Mouse (Mus musculus) induced T-regulatory cell, adult 2 months (primary cell): ENCODE measurements around the gene Ercc4.

Experiments
- DNase-seq: peaks from one replicate; pipeline ENCODE4 v3.0.0-alpha.2; 2012; ENCODE audit warnings: low read depth

Ercc4 gene

DNA sequence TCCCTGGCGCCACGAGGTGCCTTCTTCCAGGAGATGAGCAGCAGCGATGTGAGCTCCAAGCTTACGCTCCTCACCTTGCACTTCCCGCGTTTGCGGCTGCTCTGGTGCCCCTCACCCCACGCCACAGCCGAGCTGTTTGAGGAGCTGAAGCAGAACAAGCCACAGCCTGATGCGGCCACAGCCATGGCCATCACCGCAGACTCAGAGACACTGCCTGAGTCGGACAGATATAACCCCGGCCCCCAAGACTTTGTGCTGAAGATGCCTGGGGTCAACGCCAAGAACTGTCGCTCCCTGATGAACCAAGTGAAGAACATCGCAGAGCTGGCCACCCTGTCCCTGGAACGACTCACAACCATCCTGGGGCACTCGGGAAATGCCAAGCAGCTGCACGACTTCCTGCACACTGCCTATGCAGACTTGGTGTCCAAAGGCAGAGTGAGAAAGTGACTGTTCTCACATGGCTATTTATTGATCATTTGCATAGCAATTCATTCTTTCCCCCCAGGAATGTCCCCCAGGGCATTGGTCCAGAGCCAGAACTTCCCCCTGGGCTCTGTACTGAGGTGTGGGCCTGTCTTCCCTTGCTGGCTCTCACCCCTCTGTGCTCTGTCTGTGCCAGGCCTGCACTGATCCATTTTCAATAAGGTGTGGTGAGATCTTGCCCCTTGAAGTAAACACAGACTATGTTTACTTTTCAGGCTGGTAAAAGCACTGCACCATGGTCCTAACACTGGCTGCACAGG, 38.5 kb downstream of the Ercc4 start:
- DNase-seq: no peak

DNA sequence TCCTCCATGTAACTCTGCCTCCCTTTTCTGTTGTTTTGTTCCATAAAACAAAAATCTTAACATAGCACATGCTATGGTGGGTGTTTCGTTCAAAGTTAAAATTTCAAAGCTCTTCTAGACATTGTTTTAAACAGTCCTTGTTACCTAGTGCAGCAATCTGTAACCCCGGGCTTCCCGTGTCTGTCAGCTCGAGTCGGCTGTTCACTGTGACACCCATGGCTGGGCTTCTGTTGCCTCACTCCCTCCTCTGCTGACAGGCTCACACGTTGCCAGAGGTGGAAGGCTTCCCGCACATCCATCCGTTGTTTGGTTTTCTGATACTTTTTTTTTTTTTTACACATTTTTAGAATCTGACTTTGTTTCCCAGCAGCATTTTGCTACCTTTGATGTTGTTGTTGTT, 40.5 kb downstream of the Ercc4 start:
- no peak for DNase-seq

DNA sequence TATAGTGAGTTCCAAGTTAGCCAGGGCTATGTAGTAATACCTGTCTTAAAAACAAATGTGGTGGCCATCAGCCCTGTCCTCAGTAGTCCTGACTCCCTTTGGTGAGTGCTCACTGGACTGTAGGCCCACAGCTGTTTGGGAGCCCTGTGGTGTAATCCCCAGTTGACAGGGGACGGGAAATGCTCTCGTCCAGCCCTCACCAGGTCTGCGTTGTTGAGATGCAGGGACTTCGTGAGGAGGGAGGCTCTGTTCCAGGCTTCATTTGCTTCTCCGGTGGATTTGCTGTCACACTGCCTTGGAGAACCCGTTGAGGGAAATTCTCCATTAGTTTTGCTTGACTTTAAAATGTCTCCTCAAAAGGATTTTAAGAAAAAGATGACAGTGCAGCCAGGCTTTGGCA, 41.3 kb downstream of the Ercc4 start:
- no peak for DNase-seq

GRCm38 (mm10) chr16:13152475-13152874, 43.0 kb downstream of the Ercc4 start:
- no peak for DNase-seq

DNA sequence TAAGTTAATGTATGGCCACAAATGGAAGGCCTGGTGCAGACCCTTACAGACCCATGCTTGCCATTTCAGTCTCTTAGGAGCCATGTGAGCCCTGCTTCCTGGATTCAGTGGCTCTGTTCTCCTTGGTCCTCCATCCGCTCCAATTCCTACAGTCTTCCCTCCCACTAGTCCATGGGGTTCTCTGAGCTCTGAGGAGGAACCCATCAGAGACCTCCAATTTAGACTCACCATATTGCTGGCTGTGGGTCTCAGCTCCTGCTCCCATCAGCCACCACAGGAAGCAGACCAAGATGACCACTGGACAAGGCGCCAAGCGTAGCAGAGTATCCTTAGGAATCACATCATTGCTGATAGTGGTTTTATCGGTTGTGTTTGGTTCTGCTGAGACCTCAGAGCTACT, 43.7 kb downstream of the Ercc4 start:
- DNase-seq: no peak

- no peak for DNase-seq
These were observed 44.9 kb downstream of the Ercc4 start for GRCm38 (mm10) chr16:13154352-13154751.

DNA sequence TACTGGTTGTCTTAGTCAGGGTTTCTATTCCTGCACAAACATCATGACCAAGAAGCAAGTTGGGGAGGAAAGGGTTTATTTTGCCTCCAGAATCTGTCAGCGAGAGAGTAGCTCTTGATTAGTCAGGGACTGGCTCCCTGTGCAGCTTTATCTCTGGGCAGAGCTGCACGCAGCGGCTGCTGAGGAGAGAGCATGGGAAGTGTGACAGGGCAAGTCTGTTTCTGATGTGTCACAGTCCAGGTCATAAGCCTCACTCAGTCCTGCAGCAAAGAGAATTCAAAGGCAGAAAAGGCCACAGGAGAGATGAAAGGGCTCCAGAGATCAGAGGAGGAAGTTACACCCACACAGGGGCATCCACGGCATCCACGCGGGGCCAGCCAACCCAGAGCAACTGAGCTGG, 47.8 kb downstream of the Ercc4 start:
- peak; percentile 7 for DNase-seq

DNA sequence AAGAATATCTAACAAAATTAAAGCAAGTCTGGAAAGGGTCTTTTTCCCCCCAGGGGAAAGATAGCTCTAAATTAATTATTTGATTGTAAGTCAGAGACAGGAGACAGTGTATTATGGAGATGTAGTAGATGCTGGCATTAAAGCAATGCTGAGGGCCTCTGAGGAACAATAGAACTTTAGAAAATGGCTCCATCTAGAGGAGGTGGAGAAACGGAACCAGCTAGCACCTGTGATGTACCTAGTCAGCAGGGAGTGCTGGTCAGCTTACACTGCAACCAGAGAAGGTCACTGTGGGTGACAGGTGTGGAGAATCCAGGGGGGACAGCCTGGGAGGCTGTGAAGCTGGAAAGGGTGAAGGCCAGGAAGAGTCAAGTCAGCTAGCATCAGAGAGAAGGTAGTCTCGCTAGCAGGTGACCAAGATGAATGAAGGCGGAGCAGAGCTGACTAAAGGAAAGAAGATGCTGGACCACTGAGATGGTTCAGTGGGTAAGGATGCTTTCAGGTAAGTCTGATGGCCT, 48.7 kb downstream of the Ercc4 start:
- peak; percentile 36 for DNase-seq

DNA sequence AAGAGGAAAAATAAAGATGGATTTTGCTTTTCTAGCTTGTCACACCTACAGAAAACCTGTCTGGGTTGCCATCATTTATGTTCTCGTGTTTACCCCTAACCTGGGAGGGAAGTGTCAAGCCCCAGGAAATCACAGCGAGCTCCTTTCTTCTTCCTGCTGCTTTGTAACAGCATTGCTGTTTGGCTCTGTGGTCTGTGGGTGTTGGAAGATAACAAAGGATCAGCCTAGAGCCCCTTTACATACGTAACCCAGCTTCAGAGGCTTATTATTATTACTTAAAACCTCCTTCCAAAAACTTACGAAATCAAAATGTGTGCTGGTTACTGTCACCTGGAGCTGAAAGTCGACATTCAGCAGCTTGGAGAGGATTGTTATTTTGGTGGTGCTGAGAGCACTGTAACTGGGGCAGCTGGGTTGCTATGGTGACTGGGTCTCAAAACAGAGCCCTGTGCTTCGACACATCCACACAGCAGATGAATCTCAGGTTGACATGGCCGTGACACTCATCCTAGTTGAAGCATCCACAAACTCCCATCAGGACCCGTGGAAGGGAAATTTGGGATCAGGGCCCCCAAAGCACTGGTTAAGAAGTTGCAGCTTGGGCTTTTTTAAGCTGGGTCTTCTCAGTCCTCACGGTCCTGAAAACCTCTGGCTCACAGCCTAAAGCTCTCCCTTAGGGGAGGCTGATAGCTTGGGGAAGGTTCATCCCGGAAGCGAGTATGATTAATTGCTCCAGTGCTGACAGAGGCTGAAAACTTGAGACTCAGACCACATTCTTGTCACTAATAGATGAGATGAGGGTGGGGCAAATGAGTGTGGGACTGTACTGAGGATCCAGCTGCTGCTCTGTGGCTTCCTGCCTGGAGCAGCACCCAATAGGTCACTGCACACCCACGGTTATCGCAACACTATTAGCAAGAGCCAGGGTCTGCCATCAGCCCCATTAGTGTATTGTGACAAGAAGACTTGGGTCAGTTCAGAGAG, 49.7 kb downstream of the Ercc4 start:
- peak; percentile 76 for DNase-seq

DNA sequence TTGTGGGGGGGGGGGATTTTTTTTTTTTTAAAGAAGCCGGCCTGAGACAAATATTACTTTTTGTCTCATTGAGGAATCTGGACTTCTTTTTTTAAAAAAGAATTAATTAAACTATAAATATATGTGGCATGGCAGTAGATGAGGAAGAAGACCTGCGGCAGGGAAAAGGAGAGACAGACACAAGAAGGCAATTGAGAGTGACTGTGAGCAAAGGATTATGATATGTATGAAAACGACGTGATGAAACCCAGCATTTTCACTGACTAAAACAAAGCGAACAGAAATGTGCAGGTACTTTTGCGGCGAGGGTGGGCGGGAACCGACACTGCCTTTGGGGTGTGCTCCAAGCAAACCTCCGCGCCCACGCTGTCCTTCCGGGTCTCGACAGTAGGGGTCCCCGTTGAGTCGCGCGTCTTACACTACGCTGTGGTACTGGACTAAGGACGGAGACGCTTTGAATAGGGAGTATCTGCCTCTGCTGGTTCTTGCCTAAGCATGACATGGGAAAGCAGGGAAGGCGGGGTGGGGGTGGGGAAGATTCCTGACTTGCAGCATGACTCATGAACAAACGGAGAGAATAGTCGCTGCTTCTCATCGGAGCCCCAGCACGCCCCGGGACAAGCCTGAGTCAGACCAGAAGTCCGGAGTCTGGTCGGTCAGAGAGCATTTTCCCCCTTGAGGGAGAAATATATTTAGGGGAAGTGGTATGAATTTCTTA, 50.6 kb downstream of the Ercc4 start:
- DNase-seq: peak; percentile 92

- no peak for DNase-seq
These were observed 52.0 kb downstream of the Ercc4 start for GRCm38 (mm10) chr16:13161516-13161915.

- DNase-seq: no peak
These were observed 58.2 kb downstream of the Ercc4 start for GRCm38 (mm10) chr16:13167731-13168130.

DNA sequence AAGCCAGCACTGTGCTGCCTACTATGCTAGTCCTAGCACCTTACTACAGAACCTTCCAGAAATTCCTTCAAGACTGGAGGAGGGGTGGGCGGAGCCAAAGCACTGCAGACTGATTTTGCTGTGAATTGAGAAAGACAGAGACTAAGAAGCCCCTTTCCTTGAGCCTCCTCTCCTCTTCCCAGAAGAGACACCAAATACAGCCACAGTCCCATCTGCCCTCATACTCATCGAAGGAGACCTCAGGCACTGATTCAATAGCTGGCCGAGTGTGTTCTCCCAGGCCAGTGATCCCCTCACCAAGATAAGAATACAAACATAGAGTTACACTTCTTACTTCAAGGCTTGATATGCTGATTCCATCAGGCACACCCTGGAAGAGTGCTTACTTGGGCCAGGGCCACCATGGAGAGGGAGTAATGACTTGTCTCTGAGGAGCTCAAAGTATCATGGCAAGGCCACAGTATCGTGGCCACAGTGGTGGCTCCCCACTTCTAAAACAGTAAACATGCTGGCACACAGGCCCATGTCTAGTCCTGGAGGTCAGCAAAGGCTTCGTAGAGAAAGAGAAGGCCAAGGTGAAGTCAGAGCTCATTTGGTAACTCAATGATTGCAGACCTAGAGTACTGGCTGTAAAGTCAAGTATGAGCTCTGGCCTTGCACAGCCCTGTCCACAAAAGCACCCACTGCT, 63.7 kb downstream of the Ercc4 start:
- no peak for DNase-seq

DNA sequence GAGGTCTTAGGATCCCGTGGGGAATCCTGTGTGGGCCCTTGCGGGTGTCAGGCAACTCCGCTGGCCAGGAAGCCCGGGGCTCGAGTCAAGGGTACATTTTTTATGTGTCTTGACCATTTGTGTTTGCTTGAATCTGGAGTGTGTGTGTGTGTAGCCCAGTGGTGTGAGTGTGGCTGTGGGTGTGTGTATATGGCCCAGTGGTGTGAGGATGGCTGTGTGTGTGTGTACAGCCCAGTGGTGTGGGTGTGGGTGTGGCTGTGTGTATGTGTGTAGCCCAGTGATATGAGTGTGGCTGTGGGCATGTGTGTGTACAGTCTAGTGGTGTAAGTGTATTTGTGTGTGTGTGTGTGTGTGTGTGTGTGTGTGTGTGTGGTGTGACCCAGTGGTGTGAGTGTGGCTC, 73.0 kb downstream of the Ercc4 start:
- no peak for DNase-seq

- DNase-seq: no peak
These were observed 73.8 kb downstream of the Ercc4 start for GRCm38 (mm10) chr16:13183182-13183742.

DNA sequence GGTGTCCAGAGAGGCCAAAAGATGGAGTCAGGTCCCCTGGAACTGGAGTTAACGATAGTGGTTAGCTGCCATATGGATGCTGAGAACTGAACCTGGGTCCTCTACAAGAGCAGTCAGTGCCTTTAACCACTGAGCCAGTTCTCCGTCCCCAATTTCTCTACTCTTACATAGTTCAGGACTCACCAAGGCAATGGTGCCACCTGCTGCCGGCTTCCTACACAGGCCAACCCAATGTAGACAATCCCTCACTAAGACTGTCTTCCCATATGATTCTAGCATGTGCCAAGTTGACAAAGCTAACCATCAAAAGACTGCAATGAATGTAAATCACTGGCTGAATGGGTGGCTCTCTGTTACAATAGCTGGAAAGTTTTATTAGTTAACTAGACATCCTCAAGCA, 74.9 kb downstream of the Ercc4 start:
- no peak for DNase-seq

- DNase-seq: no peak
These were observed 80.1 kb downstream of the Ercc4 start for GRCm38 (mm10) chr16:13189430-13190107.

DNA sequence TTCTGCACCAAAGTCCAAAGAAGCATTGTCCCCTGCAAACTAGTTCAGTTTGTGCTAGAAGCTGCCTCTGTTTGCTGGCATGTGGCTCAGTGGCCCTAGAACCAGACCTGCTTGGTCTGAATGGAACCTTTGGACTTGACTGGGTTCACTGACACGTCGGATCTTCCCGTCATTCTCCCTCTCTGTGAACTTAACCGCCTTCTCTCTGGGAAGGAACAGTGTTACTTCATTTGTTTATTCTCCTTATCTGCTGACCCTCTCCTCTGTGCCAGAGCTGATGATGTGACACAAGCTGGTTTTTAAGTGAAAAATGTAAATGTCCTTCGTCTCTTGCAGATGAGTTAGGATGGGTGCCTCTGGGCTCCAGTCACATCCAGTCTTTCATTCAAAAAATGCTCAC, 81.0 kb downstream of the Ercc4 start:
- DNase-seq: no peak

DNA sequence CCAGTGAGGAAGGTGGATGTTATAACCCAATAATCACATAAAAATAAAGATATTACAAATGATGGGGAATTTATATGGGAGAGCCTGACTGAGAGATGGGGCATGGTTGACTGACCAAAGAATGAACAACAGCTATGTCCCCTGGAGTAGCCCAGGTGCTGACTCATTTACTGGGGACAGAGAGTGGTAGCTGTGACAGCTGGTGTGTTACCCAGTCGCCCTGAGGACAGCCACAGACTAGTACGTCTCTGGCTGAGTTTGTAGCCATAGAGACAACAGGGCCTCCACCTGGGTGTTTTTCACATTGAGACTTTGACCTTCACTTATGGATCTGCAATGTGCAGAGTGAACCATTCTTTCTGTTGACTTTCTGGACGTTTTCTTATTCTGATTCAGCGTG, 81.7 kb downstream of the Ercc4 start:
- no peak for DNase-seq

- no peak for DNase-seq
These were observed 84.2 kb downstream of the Ercc4 start for GRCm38 (mm10) chr16:13193663-13194071.

- no peak for DNase-seq
These were observed 85.4 kb downstream of the Ercc4 start for GRCm38 (mm10) chr16:13194882-13195281.
